Comparison of ENCODE assay signal across 8 mouse cellular contexts in genomic region chr12:89049279-89049678, GRCm38 (mm10).
DNase-seq lines count a peak whose midpoint lies in the region; ATAC-seq and TF ChIP-seq lines count a peak whose summit lies in the region.

No protein-coding gene starts in this region.

- no peak overlapping the region for H3K4me2 ChIP-seq in lung, postnatal 0 days (replicated peaks; ENCODE audit: low read depth, low read length)
- H3K4me2 ChIP-seq in forebrain, embryonic 14.5 days (ENCODE audit: low read length), result no peak overlapping the region
- H3K4me2 ChIP-seq in midbrain, embryonic 14.5 days (ENCODE audit: low read length), result no peak overlapping the region

- ATAC-seq in lung, postnatal 0 days, result no peak
- ATAC-seq in forebrain, embryonic 14.5 days, result peak; percentile 76
- ATAC-seq in midbrain, embryonic 14.5 days (ENCODE audit: low FRiP score, low TSS enrichment), result peak; percentile 69

- H3K9me3 ChIP-seq in lung, postnatal 0 days (ENCODE audit: low read length), result no peaks in the 10 kb centered on the region
- H3K9me3 ChIP-seq in forebrain, embryonic 14.5 days (replicated peaks; ENCODE audit: control insufficient read depth, low read length), result no peaks in the 10 kb centered on the region
- H3K9me3 ChIP-seq in midbrain, embryonic 14.5 days (ENCODE audit: control insufficient read depth, low read length), result no peaks in the 10 kb centered on the region

- no peak overlapping the region for H3K27ac ChIP-seq in lung, postnatal 0 days (ENCODE audit: low read length)
- peak overlapping the region; percentile 39; the same call in 1 of the 2 replicates for H3K27ac ChIP-seq in forebrain, embryonic 14.5 days (ENCODE audit: low read depth, low read length)
- H3K27ac ChIP-seq in midbrain, embryonic 14.5 days (replicated peaks; ENCODE audit: low read depth, low read length), result no peak overlapping the region; the same call in 1 of the 2 replicates

- H3K9ac ChIP-seq in lung, postnatal 0 days (replicated peaks; ENCODE audit: low read depth), result no peak overlapping the region
- H3K9ac ChIP-seq in forebrain, embryonic 14.5 days (ENCODE audit: low read length), result no peak overlapping the region
- no peak overlapping the region for H3K9ac ChIP-seq in midbrain, embryonic 14.5 days (replicated peaks; ENCODE audit: low read length)

- no peaks in the 10 kb centered on the region for H3K27me3 ChIP-seq in lung, postnatal 0 days (replicated peaks; ENCODE audit: insufficient read depth, low read length)
- H3K27me3 ChIP-seq in forebrain, embryonic 14.5 days (replicated peaks; ENCODE audit: control insufficient read depth, insufficient read depth, low read length), result no peaks in the 10 kb centered on the region
- H3K27me3 ChIP-seq in midbrain, embryonic 14.5 days (ENCODE audit: control insufficient read depth, insufficient read depth, low read length), result no peaks in the 10 kb centered on the region

- H3K4me1 ChIP-seq in lung, postnatal 0 days (ENCODE audit: insufficient read depth, low read depth, low read length), result no peaks in the 10 kb centered on the region
- H3K4me1 ChIP-seq in forebrain, embryonic 14.5 days (ENCODE audit: control insufficient read depth, insufficient read depth, low read length), result 0 out of 2 replicates have a peak, but pooled peaks cover 5% of the 10 kb centered on the region
- peaks cover 5% of the 10 kb centered on the region; the same call in 1 of the 2 replicates for H3K4me1 ChIP-seq in midbrain, embryonic 14.5 days (ENCODE audit: control insufficient read depth, insufficient read depth, low read length)

- no peak for TF ChIP-seq EP300 in lung, postnatal 0 days (IDR thresholded peaks at IDR 0.05)

- 44% methylated on average over 3 of the region's 3 CpGs for WGBS in lung, postnatal 0 days
- 20% methylated on average over 3 of the region's 3 CpGs for WGBS in forebrain, embryonic 14.5 days
- 25% methylated on average over 3 of the region's 3 CpGs for WGBS in midbrain, embryonic 14.5 days

- peak; percentile 27 for DNase-seq in embryo, embryonic 10 days (ENCODE audit: low spot score)
- DNase-seq in embryo, embryonic 9.5 days (ENCODE audit: extremely low spot score), result no peak
- peak; percentile 11 for DNase-seq in lung, postnatal 14 days
- DNase-seq in lung, postnatal 0 days (ENCODE audit: low spot score), result no peak
- peak; percentile 68 for DNase-seq in forebrain, embryonic 14.5 days (ENCODE audit: low spot score)
- DNase-seq in midbrain, embryonic 14.5 days, result peak; percentile 77
- no peak for DNase-seq in thymus, postnatal 4 days
- no peak for DNase-seq in gastrocnemius, postnatal 25 days

- H3K4me3 ChIP-seq in lung, postnatal 0 days (ENCODE audit: low read depth, low read length), result no peak overlapping the region
- H3K4me3 ChIP-seq in forebrain, embryonic 14.5 days (ENCODE audit: low read depth, low read length), result no peak overlapping the region
- no peak overlapping the region for H3K4me3 ChIP-seq in midbrain, embryonic 14.5 days (replicated peaks; ENCODE audit: low read depth, low read length)

- H3K36me3 ChIP-seq in lung, postnatal 0 days (ENCODE audit: insufficient read depth, low read length), result no peaks in the 10 kb centered on the region
- no peaks in the 10 kb centered on the region for H3K36me3 ChIP-seq in forebrain, embryonic 14.5 days (ENCODE audit: control insufficient read depth, insufficient read depth, low read length)
- H3K36me3 ChIP-seq in midbrain, embryonic 14.5 days (ENCODE audit: control insufficient read depth, insufficient read depth, low read length), result no peaks in the 10 kb centered on the region

- TF ChIP-seq CTCF in lung, postnatal 0 days (IDR thresholded peaks at IDR 0.05), result no peak

Comparison
In these comparisons a context has a peak if more than half of its experiments do, and no peak if none do; other contexts are left out.
1. DNase-seq: peak in embryo, embryonic 10 days (single experiment), lung, postnatal 14 days (single experiment), forebrain, embryonic 14.5 days (single experiment) and midbrain, embryonic 14.5 days (single experiment); none in embryo, embryonic 9.5 days (single experiment), lung, postnatal 0 days (single experiment), thymus, postnatal 4 days (single experiment) and gastrocnemius, postnatal 25 days (single experiment).